Mouse (Mus musculus): ENCODE data around the gene Plekhm2.

Plekhm2 gene

DNA sequence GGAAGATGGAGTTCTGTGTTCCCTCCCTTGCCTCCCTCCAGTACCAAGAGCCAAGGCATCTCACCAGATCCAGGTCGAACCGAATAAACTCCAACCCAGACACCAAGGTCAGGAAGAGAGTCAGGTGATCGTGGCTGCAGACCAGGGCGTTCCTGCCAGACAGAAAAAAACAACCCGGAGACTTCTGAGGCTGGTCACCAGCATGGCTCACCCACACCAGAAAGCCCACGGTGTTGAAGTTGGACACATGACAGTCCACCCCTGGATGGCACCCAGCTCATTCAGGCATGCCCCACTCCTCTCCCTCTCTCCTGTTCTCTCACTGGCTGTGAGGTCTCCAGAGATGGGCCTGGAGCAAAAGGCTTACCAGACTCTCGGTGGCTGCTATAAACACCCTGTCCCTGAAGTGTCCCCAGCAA lies 23.3 kb downstream of the Plekhm2 start:
- in situ Hi-C loops (cut with MboI; ENCODE audit: low pct_unique_long_range_greater_than_20kb in 1 of 2, low sequenced_read_pairs in 2 of 2, unreplicated experiment in 1 of 2), result no loop called here

DNA sequence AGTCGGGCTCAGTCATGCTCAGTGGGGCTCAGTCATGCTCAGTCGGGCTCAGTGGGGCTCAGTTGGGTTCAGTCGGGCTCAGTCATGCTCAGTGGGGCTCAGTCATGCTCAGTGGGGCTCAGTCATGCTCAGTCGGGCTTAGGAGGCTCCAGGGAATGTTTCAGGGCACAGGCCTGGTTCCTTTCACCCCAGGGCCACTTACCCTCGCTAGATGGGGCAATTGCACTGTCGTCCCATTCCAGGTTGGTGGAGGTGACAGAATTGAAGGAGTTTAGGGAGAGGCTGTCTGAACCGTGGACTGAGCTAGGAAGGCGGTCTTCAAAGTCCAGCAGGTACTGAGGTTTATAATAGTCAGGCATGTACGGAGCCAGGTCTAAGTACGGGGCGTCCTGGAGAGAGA lies 25.2 kb downstream of the Plekhm2 start:
- in situ Hi-C loops (cut with MboI; ENCODE audit: low pct_unique_long_range_greater_than_20kb in 1 of 2, low sequenced_read_pairs in 2 of 2, unreplicated experiment in 1 of 2), result no loop called here

DNA sequence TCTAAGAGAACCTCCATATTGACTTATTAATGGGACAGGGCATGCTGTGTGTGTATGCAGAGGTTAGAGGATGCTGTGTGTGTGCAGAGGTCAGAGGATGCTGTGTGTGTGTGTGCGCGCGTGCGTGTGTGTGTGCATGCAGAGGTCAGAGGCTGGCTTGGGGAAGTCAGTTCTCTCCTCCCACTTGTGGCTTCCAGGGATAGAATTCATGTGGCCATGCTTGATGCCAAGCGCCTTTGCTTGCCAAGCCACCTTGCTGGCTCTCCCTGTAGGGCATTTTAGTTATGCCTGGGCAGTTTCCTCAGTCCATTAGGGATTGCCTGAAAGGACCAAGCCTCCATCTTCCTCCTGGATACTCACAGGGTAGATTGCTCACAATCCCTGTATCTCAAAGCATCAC lies 28.0 kb downstream of the Plekhm2 start:
- in situ Hi-C loops (cut with MboI; ENCODE audit: low pct_unique_long_range_greater_than_20kb in 1 of 2, low sequenced_read_pairs in 2 of 2, unreplicated experiment in 1 of 2), result no loop called here

DNA sequence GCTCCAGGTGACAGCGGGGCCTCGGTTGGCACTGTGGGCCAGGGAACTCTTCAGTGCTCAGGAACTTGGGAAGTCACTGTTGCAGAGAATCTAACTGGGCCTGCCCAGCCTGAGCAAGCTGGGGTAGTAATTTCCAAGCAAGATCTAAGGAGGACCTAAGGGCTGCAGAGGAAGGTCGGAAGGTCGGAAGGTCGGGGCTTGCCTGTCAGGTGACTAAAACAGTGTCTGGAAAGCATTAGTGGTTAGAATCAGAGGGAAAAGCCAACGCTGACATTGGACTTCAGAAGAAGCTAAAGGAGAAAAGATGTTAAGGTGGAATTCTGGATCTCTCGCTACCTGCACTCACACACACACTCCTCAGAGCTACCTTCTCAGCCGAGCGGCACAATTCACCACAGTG lies 28.7 kb downstream of the Plekhm2 start:
- in situ Hi-C loops (cut with MboI; ENCODE audit: low pct_unique_long_range_greater_than_20kb in 1 of 2, low sequenced_read_pairs in 2 of 2, unreplicated experiment in 1 of 2), result no loop called here

DNA sequence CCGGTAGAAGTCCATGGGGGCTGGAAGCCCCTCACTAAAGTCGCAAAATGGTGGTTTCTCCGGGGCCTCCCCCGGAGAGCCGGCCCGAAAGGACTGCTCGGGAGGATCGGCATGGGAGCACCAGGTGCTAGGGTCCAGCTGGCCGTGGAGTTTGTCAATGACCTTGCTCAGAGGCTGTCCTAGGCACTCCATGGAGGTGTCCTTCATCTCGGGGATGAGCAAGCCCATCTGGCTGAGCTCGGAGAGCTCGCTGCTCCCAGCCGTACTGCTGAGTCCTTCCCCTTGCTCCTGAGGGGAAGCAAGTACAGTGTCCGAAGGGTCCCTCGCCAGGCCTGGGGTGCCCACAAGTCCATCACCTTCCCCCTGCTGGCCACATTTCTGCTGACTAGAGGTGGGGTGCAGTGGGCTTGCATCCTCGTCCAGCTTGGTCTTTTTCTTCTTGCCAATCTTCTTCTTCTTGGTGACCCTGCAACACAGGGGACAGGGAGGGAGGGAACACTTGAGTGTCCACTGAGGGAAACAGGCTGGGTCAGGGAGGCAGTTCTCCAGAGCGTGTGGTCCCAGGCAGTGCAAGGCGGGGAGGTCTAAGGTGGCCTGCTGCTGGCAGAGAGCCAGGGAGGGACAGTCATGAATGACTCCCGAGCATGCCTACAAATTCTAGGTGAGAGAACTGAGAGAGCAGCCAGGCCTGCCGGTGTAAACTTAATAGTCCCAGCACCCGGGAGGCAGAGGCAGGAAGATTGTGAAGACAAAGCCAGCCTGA lies 32.4 kb downstream of the Plekhm2 start:
- in situ Hi-C loops (cut with MboI; ENCODE audit: low pct_unique_long_range_greater_than_20kb in 1 of 2, low sequenced_read_pairs in 2 of 2, unreplicated experiment in 1 of 2), result no loop called here

DNA sequence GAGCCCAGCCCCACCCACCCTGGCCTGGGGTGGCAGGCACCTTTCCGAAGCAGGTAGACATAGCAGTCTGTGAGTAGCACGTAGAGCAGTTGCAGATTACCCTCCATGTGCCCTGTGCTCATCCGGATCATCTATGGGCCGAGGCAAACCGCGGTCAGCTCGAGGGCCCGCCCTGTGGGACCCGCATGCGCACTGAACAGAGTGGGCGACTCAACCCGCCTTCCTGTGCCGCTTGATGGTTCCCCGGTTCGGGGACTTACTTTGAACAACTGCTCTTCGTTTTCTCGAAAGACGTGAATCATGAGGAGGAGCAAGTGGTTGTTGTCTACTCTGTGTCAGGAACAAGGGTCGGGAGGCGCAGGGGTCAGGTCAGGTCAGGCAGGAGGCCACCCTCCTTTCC lies 33.4 kb downstream of the Plekhm2 start:
- in situ Hi-C loops (cut with MboI; ENCODE audit: low pct_unique_long_range_greater_than_20kb in 1 of 2, low sequenced_read_pairs in 2 of 2, unreplicated experiment in 1 of 2), result no loop called here

DNA sequence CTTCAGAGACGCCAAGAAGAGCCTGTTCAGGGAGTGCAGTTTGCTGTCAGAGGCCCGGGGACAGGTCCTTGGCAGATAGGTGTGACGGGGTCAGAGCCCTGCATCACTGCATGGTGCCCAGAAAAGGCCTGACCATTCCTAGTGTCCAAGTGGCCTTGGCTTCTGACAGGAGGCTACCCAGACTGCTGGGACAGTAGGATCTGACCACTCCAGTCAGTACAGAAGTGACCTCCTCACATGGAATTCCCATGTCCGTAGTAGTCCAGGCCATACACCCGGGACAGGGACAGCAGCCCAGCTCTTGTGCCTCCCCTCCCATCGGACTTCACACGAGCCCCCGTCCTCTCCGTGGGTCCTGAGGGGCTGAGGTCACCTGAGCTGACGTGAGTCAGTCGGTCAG lies 34.7 kb downstream of the Plekhm2 start:
- in situ Hi-C loops (cut with MboI; ENCODE audit: low pct_unique_long_range_greater_than_20kb in 1 of 2, low sequenced_read_pairs in 2 of 2, unreplicated experiment in 1 of 2), result no loop called here

DNA sequence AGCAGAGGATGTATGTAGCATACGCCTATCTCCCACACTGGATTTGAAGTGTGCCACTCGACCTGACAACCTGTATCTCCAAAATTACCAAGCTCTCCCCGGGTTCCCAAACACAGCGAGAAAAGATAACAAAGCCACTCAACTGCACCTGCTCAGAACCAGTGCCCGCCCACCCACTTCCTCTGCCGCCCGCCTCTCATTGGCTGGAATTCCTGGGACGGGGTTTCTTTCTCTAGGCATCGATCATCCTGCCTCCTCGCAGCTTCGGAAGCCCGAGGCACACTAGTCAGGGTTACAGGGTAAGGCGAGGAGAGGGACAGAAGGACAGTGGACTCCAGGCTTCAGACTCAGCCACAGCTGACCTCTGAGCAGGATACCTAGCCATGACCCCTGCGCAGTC lies 36.0 kb downstream of the Plekhm2 start:
- in situ Hi-C loops (cut with MboI; ENCODE audit: low pct_unique_long_range_greater_than_20kb in 1 of 2, low sequenced_read_pairs in 2 of 2, unreplicated experiment in 1 of 2), result no loop called here

DNA sequence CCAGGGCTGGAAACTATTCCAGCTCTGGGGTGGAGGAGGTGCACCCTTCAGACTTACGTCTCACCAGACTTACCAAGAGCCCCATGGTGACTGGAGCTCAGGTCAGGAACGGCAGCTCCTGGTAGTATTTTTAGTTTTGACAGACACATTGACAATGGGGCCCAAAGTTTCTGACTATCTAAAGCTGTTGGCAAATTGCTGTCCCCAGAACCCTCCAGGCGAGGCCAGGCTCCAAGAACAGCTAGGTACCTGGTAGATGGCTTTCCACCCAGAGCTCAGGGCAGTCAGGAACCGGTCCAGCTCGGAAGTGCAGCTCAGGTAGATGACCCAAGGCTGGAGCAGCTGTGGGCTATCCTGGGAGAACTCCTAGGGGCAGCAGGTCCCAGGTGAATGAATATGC lies 37.2 kb downstream of the Plekhm2 start:
- in situ Hi-C loops (cut with MboI; ENCODE audit: low pct_unique_long_range_greater_than_20kb in 1 of 2, low sequenced_read_pairs in 2 of 2, unreplicated experiment in 1 of 2), result no loop called here

DNA sequence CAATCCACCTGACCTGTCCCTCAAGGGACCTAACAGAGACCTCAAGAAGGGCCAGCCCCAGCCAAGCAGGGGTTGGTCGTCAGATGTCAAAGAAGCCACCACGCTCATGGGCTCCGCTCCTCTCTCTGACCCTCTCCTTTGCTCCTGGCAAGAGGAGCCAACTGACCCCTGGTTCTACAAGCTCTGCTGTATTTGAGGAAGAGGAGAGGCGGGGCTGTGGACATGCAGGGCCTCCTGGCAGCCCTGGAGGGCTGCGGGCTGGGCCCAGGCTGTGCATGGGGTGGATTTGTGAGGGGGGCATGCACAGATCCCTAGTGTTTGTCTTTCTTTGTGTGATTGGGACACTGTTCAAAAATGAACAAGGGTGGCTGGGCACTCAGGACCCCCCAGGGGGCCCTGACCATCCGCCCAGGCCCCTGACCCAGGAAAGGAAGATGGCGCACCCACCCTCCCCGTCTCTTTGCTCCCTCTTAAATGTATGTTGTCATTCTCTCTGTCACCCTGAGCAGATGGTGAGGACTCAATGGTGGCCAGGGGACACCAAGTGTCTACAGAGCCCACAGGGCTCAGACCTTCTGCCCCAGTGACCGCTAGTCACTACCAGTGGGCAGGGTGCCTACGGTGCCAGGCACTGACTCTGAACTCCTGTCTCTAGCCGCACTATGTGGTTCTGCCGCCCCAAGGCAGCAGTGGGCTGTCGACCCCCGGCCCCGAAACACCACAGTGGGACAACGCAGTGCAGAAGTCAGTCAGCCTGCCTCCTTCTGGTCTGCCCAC lies 38.7 kb downstream of the Plekhm2 start:
- in situ Hi-C loops (cut with MboI; ENCODE audit: low pct_unique_long_range_greater_than_20kb in 1 of 2, low sequenced_read_pairs in 2 of 2, unreplicated experiment in 1 of 2), result no loop called here

DNA sequence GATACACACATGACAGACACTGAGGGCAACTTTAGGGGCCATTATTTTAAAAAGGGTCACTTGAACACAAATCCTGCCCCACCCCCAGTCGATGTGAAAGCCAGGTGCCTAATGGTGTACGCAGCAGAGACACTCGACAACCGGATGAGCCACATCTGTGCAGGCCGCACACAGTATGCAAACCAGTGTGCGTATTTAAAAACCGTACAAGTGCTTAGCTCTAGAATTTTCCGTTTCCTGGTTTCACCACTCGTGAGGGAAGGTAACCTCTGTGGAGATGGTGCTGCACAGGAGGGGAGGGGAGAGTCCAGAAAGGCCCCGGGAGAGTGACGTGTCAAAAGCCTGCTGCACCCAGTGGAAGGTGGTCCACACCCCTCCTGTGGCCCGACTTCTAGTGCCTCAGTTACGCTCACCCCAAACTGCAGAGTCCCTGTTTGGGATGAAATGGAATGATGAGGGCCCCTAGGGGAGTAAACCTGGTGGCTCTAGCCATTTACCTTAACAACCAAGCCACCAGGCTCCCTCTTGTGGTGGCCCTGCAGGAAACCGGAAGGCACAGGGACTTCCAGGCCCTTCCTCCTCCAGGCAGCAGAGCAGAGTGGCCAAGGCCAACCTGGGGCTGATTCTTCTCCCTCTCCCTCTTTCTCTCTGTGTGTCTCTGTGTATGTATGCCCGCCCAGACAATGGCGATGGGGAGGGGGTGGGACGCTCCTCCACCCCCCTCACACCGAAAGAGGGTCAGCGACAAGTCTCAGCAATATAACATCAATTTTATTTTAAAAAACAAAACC lies 39.5 kb downstream of the Plekhm2 start:
- in situ Hi-C loops (cut with MboI; ENCODE audit: low pct_unique_long_range_greater_than_20kb in 1 of 2, low sequenced_read_pairs in 2 of 2, unreplicated experiment in 1 of 2), result no loop called here

DNA sequence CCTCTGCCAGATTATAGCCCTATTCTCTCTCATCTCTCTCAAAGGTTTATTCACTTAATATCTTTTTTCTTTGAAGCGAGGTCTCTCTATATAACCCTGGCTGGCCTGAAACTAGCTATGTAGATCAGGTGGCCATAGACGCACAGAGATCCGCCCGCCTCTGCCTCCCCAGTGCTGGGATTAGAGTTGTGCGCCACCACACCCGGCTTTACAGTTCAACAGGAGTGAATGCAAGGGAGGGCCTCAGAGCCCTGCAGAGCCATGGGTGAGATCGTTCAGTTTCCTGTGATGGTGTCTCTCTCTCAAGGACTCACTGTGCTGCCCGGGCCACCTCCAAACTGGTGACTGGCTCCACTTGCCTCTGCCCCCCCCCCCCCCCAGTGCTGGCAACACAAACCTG lies 40.6 kb downstream of the Plekhm2 start:
- in situ Hi-C loops (cut with MboI; ENCODE audit: low pct_unique_long_range_greater_than_20kb in 1 of 2, low sequenced_read_pairs in 2 of 2, unreplicated experiment in 1 of 2), result no loop called here

DNA sequence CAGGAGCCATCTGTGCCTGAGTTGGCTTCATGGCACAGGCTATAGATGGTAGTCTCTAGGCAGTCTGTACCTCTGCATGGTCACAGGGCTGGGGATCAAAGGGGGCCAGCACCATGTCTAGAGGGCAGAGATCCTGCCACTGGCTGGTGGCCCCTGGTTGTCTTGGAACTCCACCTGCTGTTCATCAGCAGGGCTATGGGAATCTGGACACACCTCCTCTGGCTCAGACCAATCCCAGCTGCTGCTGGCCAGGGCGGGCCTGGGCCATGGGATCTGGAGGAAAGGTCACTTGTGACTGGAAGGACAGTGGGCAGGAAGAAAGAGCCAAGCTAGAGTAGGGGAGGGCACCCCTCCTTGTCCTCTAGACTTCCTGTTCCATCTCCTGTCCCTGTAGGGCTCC lies 41.0 kb downstream of the Plekhm2 start, which contains the start of gene Slc25a34:
TSS of gene Slc25a34 (minus strand) at position 156 of the 400 bp plus-strand sequence.
- in situ Hi-C loops (cut with MboI; ENCODE audit: low pct_unique_long_range_greater_than_20kb in 1 of 2, low sequenced_read_pairs in 2 of 2, unreplicated experiment in 1 of 2), result no loop called here

DNA sequence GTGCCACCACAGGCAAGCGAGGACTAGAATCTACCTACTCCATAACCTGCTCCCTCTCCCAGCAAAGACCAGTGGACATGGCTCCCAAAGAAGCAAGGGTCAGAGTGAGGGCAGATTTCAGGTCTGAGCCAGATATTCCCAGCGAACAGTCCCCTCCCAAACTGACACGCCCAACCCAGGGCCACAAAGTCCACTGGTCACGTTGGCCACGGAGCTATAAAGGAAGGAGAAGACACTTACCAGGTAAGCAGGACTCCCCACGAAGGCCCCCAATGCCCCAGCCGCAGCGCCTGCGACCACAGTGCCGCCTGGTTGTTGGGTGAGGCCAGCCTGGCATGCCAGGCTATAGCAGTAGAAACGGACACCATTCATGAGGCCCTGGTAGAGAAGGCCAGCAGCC lies 41.7 kb downstream of the Plekhm2 start:
- in situ Hi-C loops (cut with MboI; ENCODE audit: low pct_unique_long_range_greater_than_20kb in 1 of 2, low sequenced_read_pairs in 2 of 2, unreplicated experiment in 1 of 2), result no loop called here

DNA sequence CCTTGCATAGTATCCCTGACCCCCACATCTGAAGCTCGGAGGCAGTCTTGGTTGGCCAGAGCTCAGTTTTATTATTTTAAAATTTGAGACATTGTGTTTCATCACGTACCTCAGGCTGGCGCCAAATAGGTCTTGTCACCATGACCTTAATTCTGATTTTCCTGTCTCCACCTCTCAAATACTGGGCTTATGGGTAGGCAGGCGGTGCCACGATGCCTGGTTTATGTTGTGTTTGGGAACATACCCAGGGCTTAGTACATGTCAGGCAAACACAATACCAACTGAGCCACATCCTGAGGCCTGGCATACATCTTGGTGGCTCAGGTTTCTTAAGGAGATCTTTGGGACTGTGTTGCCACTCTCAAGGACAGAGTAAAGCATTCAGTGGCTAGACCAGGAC lies 42.1 kb downstream of the Plekhm2 start:
- in situ Hi-C loops (cut with MboI; ENCODE audit: low pct_unique_long_range_greater_than_20kb in 1 of 2, low sequenced_read_pairs in 2 of 2, unreplicated experiment in 1 of 2), result no loop called here

DNA sequence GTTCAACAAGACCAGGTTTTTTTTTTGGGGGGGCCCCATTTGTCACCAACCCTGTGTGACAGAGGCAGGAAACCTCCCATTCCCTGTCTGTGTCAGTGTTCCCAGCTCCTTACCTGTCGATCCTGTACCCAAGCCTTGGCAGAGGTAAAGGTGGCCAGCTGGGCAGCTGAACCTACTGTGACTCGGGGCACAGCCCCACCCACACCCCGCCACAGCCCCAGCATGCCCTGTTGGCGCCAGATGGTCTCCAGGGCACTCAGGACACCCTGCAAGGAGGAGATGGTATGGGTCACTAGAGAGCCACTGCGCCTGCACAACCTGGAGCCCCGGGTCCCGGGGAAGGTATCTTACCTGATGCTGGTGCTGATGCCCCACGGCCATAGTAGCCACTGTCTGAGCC lies 42.6 kb downstream of the Plekhm2 start:
- in situ Hi-C loops (cut with MboI; ENCODE audit: low pct_unique_long_range_greater_than_20kb in 1 of 2, low sequenced_read_pairs in 2 of 2, unreplicated experiment in 1 of 2), result no loop called here

DNA sequence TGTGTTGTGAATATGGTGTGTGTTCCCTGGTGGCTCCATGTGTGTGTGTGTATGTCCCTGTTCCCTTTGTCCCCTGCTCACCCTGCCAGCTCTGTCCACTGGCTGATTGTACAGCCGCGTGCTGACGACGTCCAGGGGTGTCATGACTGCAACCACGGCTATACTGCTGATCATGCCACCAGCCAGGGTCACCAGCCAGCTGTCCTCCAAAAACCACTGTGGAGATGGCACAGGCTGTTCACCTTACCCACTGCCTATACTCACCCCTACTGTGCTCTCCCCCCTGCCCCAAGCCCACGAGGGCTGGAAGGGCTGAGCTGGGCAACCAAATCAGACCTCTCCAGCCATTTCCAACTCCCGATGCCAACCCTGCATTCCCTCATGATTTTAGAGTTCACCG lies 43.4 kb downstream of the Plekhm2 start:
- in situ Hi-C loops (cut with MboI; ENCODE audit: low pct_unique_long_range_greater_than_20kb in 1 of 2, low sequenced_read_pairs in 2 of 2, unreplicated experiment in 1 of 2), result no loop called here

DNA sequence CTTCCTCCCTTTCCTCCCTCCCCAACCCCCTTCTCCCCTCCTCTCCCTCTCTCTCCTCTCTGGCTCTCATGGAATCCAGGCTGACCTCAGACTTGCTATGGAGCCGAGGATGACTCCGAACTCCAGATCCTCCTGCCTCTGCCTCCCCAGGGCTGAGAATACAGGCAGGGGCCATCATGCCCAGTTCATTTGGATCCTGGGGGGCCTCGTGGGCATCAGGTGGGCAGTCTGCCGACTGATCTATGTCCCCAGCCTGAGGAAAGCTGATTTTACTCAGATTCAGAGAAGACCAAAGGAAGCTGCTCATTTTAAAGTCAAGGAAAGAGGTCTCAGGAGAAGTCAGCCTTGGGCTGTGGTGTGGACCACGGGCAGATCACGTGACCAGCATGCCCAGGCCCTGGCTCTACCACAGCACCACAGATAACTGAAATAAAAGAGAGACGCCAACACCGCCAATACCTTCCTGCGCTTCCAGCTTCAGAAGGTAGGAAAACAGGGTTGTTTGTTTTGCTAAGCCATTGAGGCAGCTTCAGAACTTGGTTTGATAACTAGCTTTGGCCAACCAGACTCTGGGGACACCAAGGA lies 45.3 kb downstream of the Plekhm2 start:
- in situ Hi-C loops (cut with MboI; ENCODE audit: low pct_unique_long_range_greater_than_20kb in 1 of 2, low sequenced_read_pairs in 2 of 2, unreplicated experiment in 1 of 2), result no loop called here
